In the genomic region with DNA sequence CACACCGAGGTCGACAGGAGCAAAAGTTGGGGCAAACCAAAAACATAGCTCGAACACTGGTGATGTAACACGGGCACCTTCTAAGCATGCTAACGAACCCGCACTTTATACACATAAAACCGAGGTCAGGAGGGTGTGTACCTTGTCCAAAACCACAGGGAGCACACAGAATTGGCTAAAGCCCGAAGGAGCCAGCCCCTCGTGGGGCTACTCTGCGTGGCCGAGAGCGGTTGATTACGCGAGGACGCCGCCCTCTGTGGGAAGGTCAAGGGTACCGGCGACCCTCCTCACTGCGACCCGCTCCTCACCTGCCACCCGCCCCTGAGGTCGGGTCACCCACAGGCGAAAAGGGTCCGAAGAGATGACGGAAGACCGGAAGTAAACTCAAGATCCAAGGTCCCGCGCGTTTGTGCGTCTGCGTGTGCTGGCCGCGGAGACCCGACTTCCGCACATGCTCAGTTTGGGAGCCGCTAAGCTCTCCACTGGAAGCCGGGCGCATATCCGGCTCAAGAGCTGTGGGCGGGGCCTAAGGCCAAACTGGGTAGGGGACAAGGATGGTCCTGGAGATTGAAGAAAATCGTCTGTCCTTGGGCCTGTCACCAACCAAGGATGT, we compare ENCODE assay signal across 7 mouse cellular contexts. TPM values are rescaled to one million over a fixed set of nuclear protein-coding genes. Genes with fewer than 3 reads are reported as not detected.
DNase-seq lines count a peak whose midpoint lies in the region; ATAC-seq and TF ChIP-seq lines count a peak whose summit lies in the region.

A gene (minus strand): TSS at position 452 of the 613 bp plus-strand sequence.

- TF ChIP-seq CTCF in intestine, postnatal 0 days (IDR thresholded peaks at IDR 0.05; ENCODE audit: low read depth): no peak
- TF ChIP-seq CTCF in small intestine, adult 2 months (IDR thresholded peaks at IDR 0.05; ENCODE audit: extremely low read depth, insufficient read length, insufficient replicate concordance, low read depth, low read length): no peak

- H3K9ac ChIP-seq in intestine, postnatal 0 days (ENCODE audit: low read depth, low read length): peak within 1 kb of the TSS; percentile 84
- peak within 1 kb of the TSS; percentile 77 for H3K9ac ChIP-seq in midbrain, embryonic 12.5 days (replicated peaks)

- intact Hi-C loops in left cerebral cortex, postnatal 4 days (cut with DNase I): no loop called here

- H3K4me1 ChIP-seq in embryonic facial prominence, embryonic 10.5 days: peaks cover 26% of the 10 kb centered on the region
- peaks cover 10% of the 10 kb centered on the region; the same call in 1 of the 2 replicates for H3K4me1 ChIP-seq in intestine, postnatal 0 days (replicated peaks; ENCODE audit: control insufficient read depth, insufficient read depth, low read length)
- peaks cover 21% of the 10 kb centered on the region for H3K4me1 ChIP-seq in midbrain, embryonic 12.5 days
- H3K4me1 ChIP-seq in small intestine, adult 2 months (ENCODE audit: control insufficient read depth, insufficient read depth, insufficient read length, low read length): peaks cover 13% of the 10 kb centered on the region; the same call in 1 of the 2 replicates

- peak; percentile 81 for ATAC-seq in intestine, postnatal 0 days
- ATAC-seq in midbrain, embryonic 12.5 days (ENCODE audit: low FRiP score, low read depth): peak; percentile 91

- no peaks in the 10 kb centered on the region for H3K27me3 ChIP-seq in embryonic facial prominence, embryonic 10.5 days (replicated peaks; ENCODE audit: low read depth, poor library complexity, severe bottlenecking)
- no peaks in the 10 kb centered on the region for H3K27me3 ChIP-seq in intestine, postnatal 0 days (replicated peaks; ENCODE audit: control insufficient read depth, insufficient read depth, low read length)
- no peaks in the 10 kb centered on the region for H3K27me3 ChIP-seq in midbrain, embryonic 12.5 days
- no peaks in the 10 kb centered on the region for H3K27me3 ChIP-seq in small intestine, adult 2 months (ENCODE audit: control insufficient read depth, insufficient read depth, low read length)

- peak within 1 kb of the TSS; percentile 84 for H3K27ac ChIP-seq in embryonic facial prominence, embryonic 10.5 days (replicated peaks)
- peak within 1 kb of the TSS; percentile 60 for H3K27ac ChIP-seq in intestine, postnatal 0 days (ENCODE audit: low read depth, low read length)
- peak within 1 kb of the TSS; percentile 50 for H3K27ac ChIP-seq in midbrain, embryonic 12.5 days (replicated peaks)
- peak within 1 kb of the TSS; percentile 30 for H3K27ac ChIP-seq in small intestine, adult 2 months (ENCODE audit: insufficient read depth, low read depth, low read length)

- H3K9me3 ChIP-seq in embryonic facial prominence, embryonic 10.5 days: no peaks in the 10 kb centered on the region
- no peaks in the 10 kb centered on the region for H3K9me3 ChIP-seq in intestine, postnatal 0 days (ENCODE audit: control insufficient read depth)
- no peaks in the 10 kb centered on the region for H3K9me3 ChIP-seq in midbrain, embryonic 12.5 days

- TF ChIP-seq POLR2A in small intestine, adult 2 months (IDR thresholded peaks at IDR 0.05; ENCODE audit: low read depth, low read length): no peak

- peak within 1 kb of the TSS; percentile 90 for H3K4me3 ChIP-seq in embryonic facial prominence, embryonic 10.5 days
- peak within 1 kb of the TSS; percentile 90 for H3K4me3 ChIP-seq in intestine, postnatal 0 days (ENCODE audit: low read depth, low read length)
- H3K4me3 ChIP-seq in midbrain, embryonic 12.5 days: peak within 1 kb of the TSS; percentile 86
- H3K4me3 ChIP-seq in small intestine, adult 2 months (ENCODE audit: low read depth, low read length): peak within 1 kb of the TSS; percentile 95

- peak within 1 kb of the TSS; percentile 97 for H3K4me2 ChIP-seq in intestine, postnatal 0 days (replicated peaks; ENCODE audit: low read depth)
- peak within 1 kb of the TSS; percentile 83 for H3K4me2 ChIP-seq in midbrain, embryonic 12.5 days (replicated peaks)

- H3K36me3 ChIP-seq in embryonic facial prominence, embryonic 10.5 days (replicated peaks): peaks cover 22% of the 10 kb centered on the region
- H3K36me3 ChIP-seq in intestine, postnatal 0 days (ENCODE audit: control insufficient read depth, insufficient read depth): peaks cover 8% of the 10 kb centered on the region; the same call in 1 of the 2 replicates
- peaks cover 21% of the 10 kb centered on the region for H3K36me3 ChIP-seq in midbrain, embryonic 12.5 days
- H3K36me3 ChIP-seq in small intestine, adult 2 months (ENCODE audit: control insufficient read depth, insufficient read depth, low read length): peaks cover 18% of the 10 kb centered on the region

- 1% methylated on average over 41 of the region's 41 CpGs for WGBS in embryonic facial prominence, embryonic 10.5 days
- under 1% methylated on average over 41 of the region's 41 CpGs for WGBS in intestine, postnatal 0 days
- WGBS in midbrain, embryonic 12.5 days: 2% methylated on average over 41 of the region's 41 CpGs
- under 1% methylated on average over 41 of the region's 41 CpGs for WGBS in small intestine, adult 2 months

- DNase-seq in adrenal gland, postnatal 10 days: peak; percentile 90
- DNase-seq in embryonic facial prominence, embryonic 10.5 days (ENCODE audit: low spot score): peak; percentile 92
- DNase-seq in gonadal fat pad, adult 2 months (ENCODE audit: low read depth): peak; percentile 34
- DNase-seq in left cerebral cortex, postnatal 4 days: peak; percentile 92

RNA-seq across cellular contexts. Expression of the gene that starts here (rescaled TPM):
- total RNA-seq in adrenal gland, postnatal 10 days (2021): 10 to 100 TPM; 29.0 to 37.3 TPM
- polyA plus RNA-seq in embryonic facial prominence, embryonic 10.5 days (2016; fragmentation: Nextera tagmentation; extraction: Ambion mirVana): 35.6 and 35.7 TPM in 2 replicates
- polyA plus RNA-seq in gonadal fat pad, adult 2 months (2012; rRNA removed): 30.7 and 31.1 TPM in 2 replicates
- 15.3 and 16.9 TPM in 2 replicates for polyA plus RNA-seq in intestine, postnatal 0 days (2015; fragmentation: Nextera tagmentation; extraction: Ambion mirVana)
- total RNA-seq in left cerebral cortex, postnatal 4 days (2021): 10 to 100 TPM; 40.8 to 41.8 TPM
- 42.1 and 45.8 TPM in 2 replicates for polyA plus RNA-seq in midbrain, embryonic 12.5 days (2016; fragmentation: Nextera tagmentation; extraction: Ambion mirVana)
- 8.8 and 15.2 TPM in 2 replicates for polyA plus RNA-seq in small intestine, adult 2 months (2012; rRNA removed)

Comparison
In these comparisons a context has a peak if more than half of its experiments do, and no peak if none do; other contexts are left out.
1. Peak in every context shown above with its lines: DNase-seq, ATAC-seq, H3K4me3 ChIP-seq and H3K27ac ChIP-seq.
2. DNase-seq: peak in every context shown above with its lines; median percentile 92 in embryonic facial prominence, embryonic 10.5 days; 92 in left cerebral cortex, postnatal 4 days; 90 in adrenal gland, postnatal 10 days; 34 in gonadal fat pad, adult 2 months.
3. H3K27ac ChIP-seq: peak in every context shown above with its lines; median percentile 84 in embryonic facial prominence, embryonic 10.5 days; 60 in intestine, postnatal 0 days; 50 in midbrain, embryonic 12.5 days; 30 in small intestine, adult 2 months.